Mouse (Mus musculus): ENCODE measurements at regions not wholly inside any gene's neighbourhood (a gene's known extent, or its start where the extent isn't known, plus 50 kb on each side); places are given as distances from the start of the nearest gene placed in this dataset.

GRCm38 (mm10) chr8:97477098-97477457 is 1588.7 kb upstream of the Got2 start:
- DNase-seq, result no peak

DNA sequence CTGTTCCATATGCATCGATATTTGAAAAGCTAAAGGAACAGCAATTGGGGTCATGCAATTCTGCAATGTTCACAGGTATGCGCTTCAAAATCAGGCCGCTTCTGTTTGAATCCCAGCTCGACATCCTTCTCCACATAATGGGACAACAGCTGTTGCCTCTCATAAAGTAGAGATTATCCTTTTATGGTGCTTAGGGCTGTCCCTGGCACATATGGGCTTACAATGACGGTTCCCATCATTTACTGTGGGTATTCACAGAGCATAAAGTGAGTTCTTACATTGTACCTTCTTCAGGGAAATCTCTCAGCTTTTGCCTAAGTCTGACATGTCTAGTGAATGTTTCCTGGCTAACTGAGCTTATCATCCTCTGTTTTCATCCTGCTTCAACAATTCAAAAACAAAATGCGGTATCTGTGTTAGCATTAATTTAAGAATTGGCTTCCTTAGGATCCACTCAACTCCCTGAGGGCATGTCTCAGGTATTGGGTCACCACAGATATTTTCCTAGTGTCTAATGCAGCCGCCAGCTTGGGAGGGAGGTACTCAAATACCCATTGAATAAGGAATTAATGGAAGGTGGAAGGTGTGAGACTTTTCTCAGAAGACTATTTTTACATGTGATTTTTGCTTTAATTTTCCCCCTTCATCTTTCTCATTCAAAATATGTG is 1588.2 kb upstream of the Got2 start:
- DNase-seq, result no peak

GRCm38 (mm10) chr8:97473326-97473725 is 1585.0 kb upstream of the Got2 start:
- no peak for DNase-seq

GRCm38 (mm10) chr8:97461478-97461877 is 1573.1 kb upstream of the Got2 start:
- DNase-seq, result no peak

DNA sequence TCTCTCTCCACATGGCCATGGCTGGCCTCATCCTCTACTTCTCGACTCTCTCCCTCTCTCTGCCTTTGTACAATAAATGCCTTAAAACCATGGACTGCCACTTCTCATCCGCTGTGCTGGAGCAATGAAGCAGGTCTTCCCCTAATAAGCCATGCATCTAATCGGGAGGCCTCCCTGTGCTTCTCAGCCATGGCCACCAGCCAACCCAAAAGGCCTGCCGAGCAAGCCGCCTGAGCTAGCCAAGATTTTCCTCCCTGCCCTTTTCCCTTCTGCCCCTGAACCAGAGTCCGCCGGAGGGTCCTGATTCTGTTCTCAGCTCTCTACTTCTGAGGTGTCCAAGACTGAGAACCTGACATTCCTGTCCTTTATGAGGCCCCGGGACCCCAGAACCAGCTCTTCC is 1559.3 kb upstream of the Got2 start:
- peak; percentile 62 to 78 for DNase-seq

- DNase-seq, result no peak
Measured at GRCm38 (mm10) chr8:97441483-97441882, 1553.1 kb upstream of the Got2 start.

DNA sequence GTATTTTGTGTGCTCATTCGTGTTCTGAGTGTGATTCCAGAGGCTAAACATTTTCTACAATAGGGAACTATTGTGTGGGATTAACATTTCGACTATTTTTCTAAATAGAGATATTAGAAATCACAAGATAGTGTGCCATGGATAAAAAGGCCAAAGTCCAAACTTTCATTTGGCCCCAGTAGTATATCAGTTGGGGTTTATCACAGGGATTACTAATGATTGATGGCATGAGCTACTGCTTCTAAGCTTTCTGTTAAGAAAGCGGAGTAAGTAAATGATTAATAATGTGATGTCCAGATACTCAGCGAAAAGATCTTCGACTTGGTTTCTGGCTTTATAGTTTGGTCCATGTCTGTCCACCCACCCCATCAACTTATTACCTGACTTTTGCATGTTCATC is 1545.2 kb upstream of the Got2 start:
- DNase-seq, result no peak

- DNase-seq, result no peak
Measured at GRCm38 (mm10) chr8:97431467-97431866, 1543.1 kb upstream of the Got2 start.

DNA sequence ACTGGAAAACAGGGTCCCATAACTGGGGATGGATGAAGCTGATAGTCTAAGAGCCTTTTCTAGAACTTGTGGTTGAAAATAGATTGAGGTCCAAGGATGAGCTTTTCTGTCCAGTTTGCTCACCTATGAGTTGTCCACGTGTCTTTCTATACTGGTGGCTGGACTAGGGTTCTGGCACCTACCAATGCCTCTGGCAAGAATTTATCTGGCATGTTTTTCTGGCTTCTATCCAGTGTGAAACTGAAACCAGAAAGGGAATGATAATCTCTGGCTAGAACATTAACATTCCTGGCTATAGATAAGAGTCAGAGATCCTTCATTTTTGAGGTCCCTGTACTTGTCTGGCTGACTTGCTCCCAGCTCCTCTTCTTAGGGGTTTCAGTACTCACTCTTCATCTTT is 1534.0 kb upstream of the Got2 start:
- DNase-seq, result peak in 1 of 2 experiments; percentile 20

GRCm38 (mm10) chr8:97414742-97415141 is 1526.4 kb upstream of the Got2 start:
- no peak for DNase-seq

DNA sequence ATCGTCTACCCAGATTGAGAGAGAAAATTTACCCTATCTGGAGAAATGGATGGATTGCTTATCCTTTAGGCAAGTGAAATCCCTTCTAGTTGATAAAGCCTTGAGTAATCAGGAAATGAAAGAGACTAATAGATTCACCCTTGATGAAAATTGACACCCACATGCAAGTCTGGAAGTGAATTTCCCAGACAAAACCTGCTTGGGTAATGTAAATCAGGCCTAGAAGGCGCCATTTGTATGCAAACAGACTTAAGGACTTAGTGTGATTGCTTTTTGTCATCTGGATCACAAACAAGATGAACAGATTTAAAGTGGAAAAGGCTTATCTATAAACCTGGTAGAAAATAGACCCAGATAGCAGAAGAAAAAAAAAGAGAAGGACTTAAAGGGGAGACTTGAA is 1515.0 kb upstream of the Got2 start:
- DNase-seq, result no peak

- DNase-seq, result no peak
Measured at GRCm38 (mm10) chr8:97397327-97397719, 1509.0 kb upstream of the Got2 start.

DNA sequence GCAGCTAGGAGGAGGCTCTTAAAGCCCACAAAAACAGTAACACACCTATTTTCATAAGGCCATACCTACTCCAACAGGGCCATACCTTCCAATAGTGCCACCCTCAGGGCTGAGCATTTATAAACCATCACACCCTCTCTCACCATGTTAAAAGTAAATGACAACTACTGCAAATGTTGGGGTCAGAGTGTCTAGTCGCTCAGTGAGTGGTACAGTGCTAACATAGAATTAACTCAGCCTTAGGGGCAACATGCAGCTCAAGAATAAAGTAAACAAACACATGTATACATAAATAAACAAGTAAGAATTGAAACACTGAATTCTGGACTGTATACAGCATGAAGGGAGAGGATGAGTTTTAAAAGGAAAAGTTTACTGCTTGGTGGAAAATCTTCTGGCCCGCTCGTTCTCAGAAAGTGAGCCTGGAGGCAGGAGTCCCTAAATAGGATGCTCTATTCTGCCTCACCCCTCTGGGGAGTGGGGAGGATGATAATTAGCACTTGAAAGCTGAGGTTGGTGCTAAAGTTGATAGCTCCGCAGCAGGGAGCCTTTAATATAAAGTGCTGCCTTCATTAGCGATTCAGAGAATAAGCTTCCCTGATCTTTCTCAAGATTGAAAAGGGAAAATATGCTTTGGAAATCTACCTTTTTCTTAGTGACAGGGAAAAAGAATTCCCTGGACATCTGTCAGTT is 1508.4 kb upstream of the Got2 start:
- no peak for DNase-seq

GRCm38 (mm10) chr8:97389651-97390050 is 1501.3 kb upstream of the Got2 start:
- DNase-seq, result no peak

DNA sequence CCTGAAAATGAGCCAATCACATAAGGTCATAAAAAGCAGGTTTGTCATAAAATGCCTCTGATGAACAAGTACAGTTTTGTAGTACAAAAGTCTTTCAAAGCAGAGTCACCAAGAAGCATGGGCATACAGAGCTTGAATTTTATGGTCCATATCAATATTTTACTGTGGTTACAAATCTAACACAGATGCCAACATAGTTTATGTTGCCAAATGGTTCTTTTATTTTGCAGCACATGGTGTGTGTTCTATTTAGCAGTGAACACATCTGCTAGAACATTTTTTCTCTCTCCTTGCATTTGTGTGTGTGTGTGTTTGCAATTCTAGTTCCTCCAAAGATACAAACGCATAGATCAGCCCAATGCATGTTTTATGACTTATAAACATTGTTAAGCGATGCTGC is 1500.8 kb upstream of the Got2 start:
- DNase-seq, result no peak

DNA sequence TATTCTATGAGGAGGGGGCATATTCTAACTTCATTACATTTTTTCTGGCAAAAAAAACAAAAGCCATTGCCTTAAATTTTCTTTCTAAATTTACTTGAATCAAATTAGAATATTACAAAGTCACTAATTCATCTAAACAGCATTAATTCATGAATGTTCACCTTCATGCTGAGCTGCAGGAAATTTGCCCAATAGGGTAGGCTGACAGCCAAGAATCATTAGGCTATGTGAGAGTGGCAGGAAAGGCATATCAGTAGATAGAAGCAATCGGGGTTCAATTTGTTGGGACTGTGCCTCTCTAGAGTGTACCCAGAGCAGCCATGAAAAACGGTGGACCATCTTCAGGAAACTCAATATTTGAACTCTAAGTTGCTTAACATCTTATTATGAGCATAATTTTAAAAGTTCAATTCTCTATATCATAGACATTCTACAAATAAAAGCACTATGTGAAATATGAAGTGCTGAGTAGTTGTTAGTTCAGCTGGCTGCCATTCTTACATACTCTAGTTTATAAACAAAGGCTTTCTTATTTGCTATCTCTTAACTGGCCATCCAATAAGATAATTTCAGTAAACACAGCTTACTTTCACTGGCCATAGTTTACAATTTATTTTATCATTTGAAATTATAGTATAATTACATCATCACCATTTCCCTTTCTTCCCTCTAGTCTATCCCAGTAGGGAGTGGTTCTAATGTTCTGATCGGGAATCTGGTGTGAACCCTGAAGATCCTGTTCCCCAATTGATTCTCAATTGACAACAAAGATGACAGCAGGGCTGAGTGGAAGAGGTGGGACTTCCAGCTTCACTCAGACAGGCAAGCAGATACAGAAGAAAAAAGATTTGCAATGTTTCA is 1486.8 kb upstream of the Got2 start:
- DNase-seq, result peak; percentile 42 to 55

DNA sequence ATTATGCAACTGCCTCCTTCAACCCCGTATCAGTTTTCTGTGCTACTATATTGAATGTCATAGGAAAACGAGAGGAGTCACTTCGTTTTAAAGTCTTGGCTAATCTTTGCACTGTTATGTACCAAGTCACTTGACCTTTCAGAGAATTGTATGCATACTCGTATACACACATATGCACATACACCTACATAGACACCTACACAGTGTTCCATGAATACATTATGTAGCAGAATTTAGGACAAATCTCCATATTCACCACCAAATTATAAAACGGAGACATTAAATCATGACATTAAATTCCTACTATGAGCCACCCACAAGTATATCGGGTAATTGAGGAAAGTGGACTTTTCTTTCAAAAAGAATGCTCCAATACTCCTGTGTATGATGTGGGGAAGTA is 1458.3 kb upstream of the Got2 start:
- no peak for DNase-seq

- no peak for DNase-seq
Measured at GRCm38 (mm10) chr8:97315497-97315896, 1427.2 kb upstream of the Got2 start.

DNA sequence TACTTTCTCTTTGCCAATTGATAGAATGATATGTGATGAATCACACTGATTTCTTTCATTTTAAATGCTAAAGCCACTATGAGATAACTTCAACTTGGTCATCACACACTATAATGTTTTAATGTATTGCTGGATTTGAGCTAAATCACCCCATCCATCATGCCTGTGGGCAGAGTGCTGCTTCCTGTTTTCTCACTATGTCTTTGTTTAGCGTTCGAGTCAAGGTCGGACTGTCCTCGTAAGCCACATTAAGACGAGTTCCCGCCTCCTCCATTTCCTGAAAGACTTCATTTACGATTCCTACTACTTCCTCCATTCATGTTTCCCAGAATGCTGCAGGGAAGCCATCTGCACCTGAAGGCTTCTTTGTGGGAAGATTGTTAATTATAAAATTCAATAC is 1420.0 kb upstream of the Got2 start:
- DNase-seq, result no peak

- no peak for DNase-seq
Measured at GRCm38 (mm10) chr8:97270582-97270981, 1382.2 kb upstream of the Got2 start.

GRCm38 (mm10) chr8:97260964-97261363 is 1372.6 kb upstream of the Got2 start:
- DNase-seq, result peak; percentile 34 to 59

- no peak for DNase-seq
Measured at GRCm38 (mm10) chr8:97254169-97254568, 1365.8 kb upstream of the Got2 start.

- no peak for DNase-seq
Measured at GRCm38 (mm10) chr8:97252232-97252631, 1363.9 kb upstream of the Got2 start.

GRCm38 (mm10) chr8:97251458-97251865 is 1363.1 kb upstream of the Got2 start:
- DNase-seq, result peak; percentile 37 to 55

All from cerebellum, postnatal 25 days (tissue).